Mouse (Mus musculus): ENCODE measurements around the gene Zc3h12c.

Zc3h12c gene

GRCm38 (mm10) chr9:52167863-52168685, at the start of gene Zc3h12c:
Zc3h12c (minus strand) TSS chr9:52168572.
- DNase-seq (ENCODE audit: inconsistent ontology term) = peak; percentile 81

GRCm38 (mm10) chr9:52217636-52218035, 49.3 kb upstream of the Zc3h12c start:
- peak; percentile 25 for DNase-seq (ENCODE audit: inconsistent ontology term)

GRCm38 (mm10) chr9:52215291-52215690, 46.9 kb upstream of the Zc3h12c start:
- no peak for DNase-seq (ENCODE audit: inconsistent ontology term)

- DNase-seq (ENCODE audit: inconsistent ontology term) = no peak
Measured at GRCm38 (mm10) chr9:52212416-52212815, 44.0 kb upstream of the Zc3h12c start.

GRCm38 (mm10) chr9:52208510-52209030, 40.2 kb upstream of the Zc3h12c start:
- DNase-seq (ENCODE audit: inconsistent ontology term) = no peak

- peak; percentile 81 for DNase-seq (ENCODE audit: inconsistent ontology term)
Measured at GRCm38 (mm10) chr9:52203189-52203588, 34.8 kb upstream of the Zc3h12c start.

GRCm38 (mm10) chr9:52200271-52200670, 31.9 kb upstream of the Zc3h12c start:
- no peak for DNase-seq (ENCODE audit: inconsistent ontology term)

- DNase-seq (ENCODE audit: inconsistent ontology term) = no peak
Measured at GRCm38 (mm10) chr9:52195853-52196252, 27.5 kb upstream of the Zc3h12c start.

- DNase-seq (ENCODE audit: inconsistent ontology term) = no peak
Measured at GRCm38 (mm10) chr9:52193851-52194250, 25.5 kb upstream of the Zc3h12c start.

GRCm38 (mm10) chr9:52190907-52191306, 22.5 kb upstream of the Zc3h12c start:
- no peak for DNase-seq (ENCODE audit: inconsistent ontology term)

- peak; percentile 76 for DNase-seq (ENCODE audit: inconsistent ontology term)
Measured at GRCm38 (mm10) chr9:52188106-52188505, 19.7 kb upstream of the Zc3h12c start.

- no peak for DNase-seq (ENCODE audit: inconsistent ontology term)
Measured at GRCm38 (mm10) chr9:52186296-52186941, 18.0 kb upstream of the Zc3h12c start.

- DNase-seq (ENCODE audit: inconsistent ontology term) = peak; percentile 24
Measured at GRCm38 (mm10) chr9:52181419-52181818, 13.0 kb upstream of the Zc3h12c start.

- DNase-seq (ENCODE audit: inconsistent ontology term) = no peak
Measured at GRCm38 (mm10) chr9:52180851-52181250, 12.5 kb upstream of the Zc3h12c start.

- no peak for DNase-seq (ENCODE audit: inconsistent ontology term)
Measured at GRCm38 (mm10) chr9:52175257-52175859, 7.0 kb upstream of the Zc3h12c start.

- no peak for DNase-seq (ENCODE audit: inconsistent ontology term)
Measured at GRCm38 (mm10) chr9:52174671-52175111, 6.3 kb upstream of the Zc3h12c start.

GRCm38 (mm10) chr9:52173937-52174336, 5.6 kb upstream of the Zc3h12c start:
- DNase-seq (ENCODE audit: inconsistent ontology term) = no peak

GRCm38 (mm10) chr9:52172550-52172949, 4.2 kb upstream of the Zc3h12c start:
- DNase-seq (ENCODE audit: inconsistent ontology term) = no peak

GRCm38 (mm10) chr9:52170671-52171070, 2.3 kb upstream of the Zc3h12c start:
- DNase-seq (ENCODE audit: inconsistent ontology term) = no peak

- no peak for DNase-seq (ENCODE audit: inconsistent ontology term)
Measured at GRCm38 (mm10) chr9:52170131-52170530, 1.8 kb upstream of the Zc3h12c start.

GRCm38 (mm10) chr9:52168686-52169270, 406 bp upstream of the Zc3h12c start:
- peak; percentile 85 for DNase-seq (ENCODE audit: inconsistent ontology term)

GRCm38 (mm10) chr9:52167506-52167862, 888 bp downstream of the Zc3h12c start:
- peak; percentile 74 for DNase-seq (ENCODE audit: inconsistent ontology term)
